Mouse (Mus musculus) kidney, adult 2 months (tissue): ENCODE results near the gene Acvr1b.

Experiments used
- CTCF ChIP-seq: fragments of 200-500 bp; conservative IDR thresholded peaks from 2 replicates; pipeline ENCODE4 v1.5.1; 2011; ENCODE audit warnings: low read depth, mild to moderate bottlenecking, control low read depth, low read length, moderate library complexity, mixed read lengths; ENCODE audit not compliant: insufficient read depth, insufficient read length
- POLR2A ChIP-seq: fragments of 200-500 bp; IDR thresholded peaks from one replicate; pipeline ENCODE4 v1.6.1; 2011; ENCODE audit warnings: low read depth, low read length, control low read depth

GRCm38 (mm10) chr15:101147115-101147909 lies 26.6 kb upstream of the Acvr1b start:
- TF ChIP-seq CTCF, result no peak
- no peak for TF ChIP-seq POLR2A
